Mouse (Mus musculus): Measurements from ENCODE around the gene Cep128.

DNA sequence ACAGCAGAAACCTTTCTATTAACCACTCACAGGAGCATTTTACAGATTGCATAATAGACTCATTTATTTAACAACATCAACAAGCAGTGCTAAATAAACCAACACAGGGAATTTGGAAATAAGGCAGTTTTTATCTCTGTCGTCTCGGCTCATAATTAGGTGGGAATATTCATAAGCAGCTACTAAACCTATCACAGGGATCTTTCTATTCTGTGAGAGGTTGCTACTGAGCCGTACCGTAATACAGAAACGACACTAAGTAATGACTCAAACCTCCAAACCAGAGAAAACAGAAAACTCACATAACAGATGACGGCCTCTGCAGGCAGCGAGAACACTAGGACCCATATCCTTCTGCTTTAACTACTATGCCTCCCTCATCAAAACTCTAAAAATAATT is 163.6 kb downstream of the Cep128 start:
- no peak for TF ChIP-seq MAX (IDR thresholded peaks at IDR 0.05; ENCODE audit: low read length)
- no peak for TF ChIP-seq POLR2A (IDR thresholded peaks at IDR 0.05; ENCODE audit: low read depth, low read length)
- TF ChIP-seq CTCF (conservative IDR thresholded peaks at IDR 0.05 in 1 of 2, IDR thresholded peaks at IDR 0.05 in 1 of 2; ENCODE audit: low read depth in 2 of 2, low read length in 2 of 2) = no peak
- TF ChIP-seq ZNF384 (IDR thresholded peaks at IDR 0.05; ENCODE audit: low read depth, low read length) = no peak
- no peak for TF ChIP-seq TBP (conservative IDR thresholded peaks at IDR 0.05; ENCODE audit: low read depth, low read length)
- no peak for TF ChIP-seq UBTF (IDR thresholded peaks at IDR 0.05; ENCODE audit: low read depth, low read length)
- TF ChIP-seq SIN3A (IDR thresholded peaks at IDR 0.05; ENCODE audit: low read length) = no peak
- no peak for TF ChIP-seq ZKSCAN1 (IDR thresholded peaks at IDR 0.05; ENCODE audit: borderline replicate concordance, low read depth, low read length)
- TF ChIP-seq HCFC1 (IDR thresholded peaks at IDR 0.05; ENCODE audit: low read depth, low read length) = no peak
- TF ChIP-seq MXI1 (IDR thresholded peaks at IDR 0.05; ENCODE audit: low read depth, low read length) = no peak
- TF ChIP-seq BHLHE40 (IDR thresholded peaks at IDR 0.05; ENCODE audit: low read depth, low read length) = no peak
- no peak for TF ChIP-seq USF1 (IDR thresholded peaks at IDR 0.05; ENCODE audit: low read depth, low read length)
- no peak for TF ChIP-seq RCOR1 (conservative IDR thresholded peaks at IDR 0.05; ENCODE audit: low read depth, low read length)
- TF ChIP-seq CHD1 (IDR thresholded peaks at IDR 0.05; ENCODE audit: low read depth, low read length) = no peak
